11 mouse cellular contexts compared by ENCODE assay signal in genomic region chr11:109358549-109358948, GRCm38 (mm10). TPM values are rescaled to one million over a fixed set of nuclear protein-coding genes. Genes with fewer than 3 reads are reported as not detected.
A peak's percentile ranks its signal among the peaks of the same experiment; 100 is the strongest.
DNase-seq lines count a peak whose midpoint lies in the region; ATAC-seq and TF ChIP-seq lines count a peak whose summit lies in the region.
"Had no signal": no experiment of that assay in that cellular context is flagged by ENCODE, and none has a peak within 500 bp of the region (broad histone marks: within the 10 kb centered on the region; RNA-seq: fewer than 3 reads in every experiment).

No protein-coding gene starts in this region.

- no peak overlapping the region for H3K9ac ChIP-seq in hindbrain, embryonic 13.5 days
- no peak overlapping the region for H3K9ac ChIP-seq in hindbrain, embryonic 11.5 days (ENCODE audit: low read depth, low read length)
- no peak overlapping the region for H3K9ac ChIP-seq in intestine, embryonic 15.5 days

- H3K4me2 ChIP-seq in hindbrain, embryonic 13.5 days = no peak overlapping the region
- no peak overlapping the region for H3K4me2 ChIP-seq in hindbrain, embryonic 11.5 days (replicated peaks; ENCODE audit: low read depth, low read length)
- no peak overlapping the region for H3K4me2 ChIP-seq in intestine, embryonic 15.5 days (replicated peaks)

- peaks cover 35% of the 10 kb centered on the region for H3K4me1 ChIP-seq in hindbrain, embryonic 13.5 days (replicated peaks)
- H3K4me1 ChIP-seq in hindbrain, embryonic 11.5 days (replicated peaks; ENCODE audit: control insufficient read depth, insufficient read depth, low read length) = peaks cover 5% of the 10 kb centered on the region; the same call in 1 of the 2 replicates
- peaks cover 10% of the 10 kb centered on the region; the same call in 1 of the 2 replicates for H3K4me1 ChIP-seq in cortical plate, adult 2 months (ENCODE audit: control insufficient read depth, insufficient read depth, low read length)
- peaks cover 37% of the 10 kb centered on the region for H3K4me1 ChIP-seq in intestine, embryonic 15.5 days (replicated peaks)
- H3K4me1 ChIP-seq in limb, embryonic 10.5 days = peaks cover 20% of the 10 kb centered on the region

- WGBS in hindbrain, embryonic 13.5 days = 14% methylated on average over 3 of the region's 3 CpGs
- WGBS in hindbrain, embryonic 11.5 days = 29% methylated on average over 3 of the region's 3 CpGs
- 42% methylated on average over 3 of the region's 3 CpGs for WGBS in intestine, embryonic 15.5 days
- 55% methylated on average over 3 of the region's 3 CpGs for WGBS in limb, embryonic 10.5 days

- H3K27ac ChIP-seq in hindbrain, embryonic 13.5 days = peak overlapping the region; percentile 35; the same call in 1 of the 2 replicates
- no peak overlapping the region for H3K27ac ChIP-seq in hindbrain, embryonic 11.5 days (ENCODE audit: low read depth, low read length)
- 0 out of 2 replicates have a peak overlapping the region, but pooled peaks have one; percentile 76 for H3K27ac ChIP-seq in cortical plate, adult 2 months (ENCODE audit: insufficient read depth, low read length)
- H3K27ac ChIP-seq in intestine, embryonic 15.5 days = peak overlapping the region; percentile 59
- no peak overlapping the region for H3K27ac ChIP-seq in limb, embryonic 10.5 days

- no peak for TF ChIP-seq POLR2A in cortical plate, adult 2 months (IDR thresholded peaks at IDR 0.05; ENCODE audit: extremely low read depth, insufficient read depth, low read length)

- H3K4me3 ChIP-seq in hindbrain, embryonic 13.5 days = no peak overlapping the region
- no peak overlapping the region for H3K4me3 ChIP-seq in hindbrain, embryonic 11.5 days (ENCODE audit: low read depth, low read length)
- H3K4me3 ChIP-seq in cortical plate, adult 2 months (ENCODE audit: insufficient read depth, low read length) = no peak overlapping the region
- no peak overlapping the region for H3K4me3 ChIP-seq in intestine, embryonic 15.5 days (replicated peaks)
- H3K4me3 ChIP-seq in limb, embryonic 10.5 days = no peak overlapping the region
- H3K4me3 ChIP-seq: erythroblast, embryonic 14.5 days had no signal

- peak; percentile 16; the same call in 1 of the 2 replicates for ATAC-seq in hindbrain, embryonic 13.5 days (ENCODE audit: low FRiP score)
- ATAC-seq in hindbrain, embryonic 11.5 days (ENCODE audit: low FRiP score) = no peak
- ATAC-seq in intestine, embryonic 15.5 days = no peak
- ATAC-seq in erythroid progenitor cell, adult 5-6 weeks (replicated peaks; ENCODE audit: low FRiP score, poor library complexity, severe bottlenecking) = no peak

- H3K9me3 ChIP-seq in hindbrain, embryonic 13.5 days = no peaks in the 10 kb centered on the region
- H3K9me3 ChIP-seq in hindbrain, embryonic 11.5 days (ENCODE audit: control insufficient read depth, low read length) = no peaks in the 10 kb centered on the region
- no peaks in the 10 kb centered on the region for H3K9me3 ChIP-seq in intestine, embryonic 15.5 days
- H3K9me3 ChIP-seq in limb, embryonic 10.5 days (replicated peaks) = no peaks in the 10 kb centered on the region

- H3K27me3 ChIP-seq in hindbrain, embryonic 13.5 days = peaks cover 7% of the 10 kb centered on the region; the same call in 1 of the 2 replicates
- no peaks in the 10 kb centered on the region for H3K27me3 ChIP-seq in hindbrain, embryonic 11.5 days (ENCODE audit: control insufficient read depth, insufficient read depth, low read length)
- no peaks in the 10 kb centered on the region for H3K27me3 ChIP-seq in intestine, embryonic 15.5 days (replicated peaks)
- peaks cover 5% of the 10 kb centered on the region for H3K27me3 ChIP-seq in limb, embryonic 10.5 days (ENCODE audit: low read depth, poor library complexity, severe bottlenecking)

- no peak for DNase-seq in hindbrain, embryonic 11.5 days (ENCODE audit: low spot score)
- DNase-seq in ES-CJ7 (ENCODE audit: low read depth, low spot score) = peak; percentile 47
- no peak for DNase-seq in thymus, adult 18-20 months
- DNase-seq in limb, embryonic 10.5 days (ENCODE audit: low spot score) = no peak

- H3K36me3 ChIP-seq in hindbrain, embryonic 13.5 days = no peaks in the 10 kb centered on the region
- H3K36me3 ChIP-seq in hindbrain, embryonic 11.5 days (ENCODE audit: control insufficient read depth, insufficient read depth, low read length) = no peaks in the 10 kb centered on the region
- H3K36me3 ChIP-seq in intestine, embryonic 15.5 days = no peaks in the 10 kb centered on the region
- no peaks in the 10 kb centered on the region for H3K36me3 ChIP-seq in limb, embryonic 10.5 days

- no peak for TF ChIP-seq CTCF in cortical plate, adult 2 months (IDR thresholded peaks at IDR 0.05; ENCODE audit: extremely low read depth, insufficient read depth, low read length)

RNA-seq across cellular contexts. Expression of gene Gna13, which starts 4.1 kb away (rescaled TPM):
- 15.1 and 16.6 TPM in 2 replicates for polyA plus RNA-seq in hindbrain, embryonic 13.5 days (2015; fragmentation: Nextera tagmentation; extraction: Ambion mirVana)
- polyA plus RNA-seq in hindbrain, embryonic 11.5 days (2014; fragmentation: Nextera tagmentation; extraction: Ambion mirVana) = 20.6 and 25.2 TPM in 2 replicates
- polyA plus RNA-seq in cortical plate, adult 2 months (2012; rRNA removed) = 35.5 and 37.0 TPM in 2 replicates
- polyA plus RNA-seq in intestine, embryonic 15.5 days (2015; fragmentation: Nextera tagmentation; extraction: Ambion mirVana) = 32.2 and 32.7 TPM in 2 replicates
- polyA plus RNA-seq in limb, embryonic 10.5 days (2016; fragmentation: Nextera tagmentation; extraction: Ambion mirVana) = 20.1 and 20.6 TPM in 2 replicates
- 41.1 and 46.5 TPM in 2 replicates for total RNA-seq in erythroid progenitor cell, adult 5-6 weeks (2015; ENCODE audit: low replicate concordance)
- total RNA-seq in erythroid progenitor cell, adult 5-6 weeks (2017; ENCODE audit: low replicate concordance) = 37.9 and 40.1 TPM in 2 replicates

RNA-seq across cellular contexts. Expression of gene 9930022D16Rik, which starts 55.2 kb away (rescaled TPM):
- not detected in 2 replicates for polyA plus RNA-seq in hindbrain, embryonic 13.5 days (2015; fragmentation: Nextera tagmentation; extraction: Ambion mirVana)
- not detected in 2 replicates for polyA plus RNA-seq in hindbrain, embryonic 11.5 days (2014; fragmentation: Nextera tagmentation; extraction: Ambion mirVana)
- 0.04 and 0.06 TPM in 2 replicates for polyA plus RNA-seq in cortical plate, adult 2 months (2012; rRNA removed)
- not detected in 2 replicates for polyA plus RNA-seq in intestine, embryonic 15.5 days (2015; fragmentation: Nextera tagmentation; extraction: Ambion mirVana)
- not detected in 2 replicates for polyA plus RNA-seq in limb, embryonic 10.5 days (2016; fragmentation: Nextera tagmentation; extraction: Ambion mirVana)
- total RNA-seq in erythroid progenitor cell, adult 5-6 weeks (2015; ENCODE audit: low replicate concordance) = not detected in 2 replicates
- total RNA-seq in erythroid progenitor cell, adult 5-6 weeks (2017; ENCODE audit: low replicate concordance) = not detected in 2 replicates
- total RNA-seq: left cerebral cortex, postnatal 10 days had no signal
- polyA plus RNA-seq: neural tube, embryonic 11.5 days had no signal

Comparison
In these comparisons a context has a peak if more than half of its experiments do, and no peak if none do; other contexts are left out.
1. H3K27ac ChIP-seq: peak in hindbrain, embryonic 13.5 days (single experiment), cortical plate, adult 2 months (single experiment) and intestine, embryonic 15.5 days (single experiment); none in hindbrain, embryonic 11.5 days (single experiment) and limb, embryonic 10.5 days (single experiment).